Comparison of ENCODE assay signal across 10 mouse cellular contexts in the genomic region with DNA sequence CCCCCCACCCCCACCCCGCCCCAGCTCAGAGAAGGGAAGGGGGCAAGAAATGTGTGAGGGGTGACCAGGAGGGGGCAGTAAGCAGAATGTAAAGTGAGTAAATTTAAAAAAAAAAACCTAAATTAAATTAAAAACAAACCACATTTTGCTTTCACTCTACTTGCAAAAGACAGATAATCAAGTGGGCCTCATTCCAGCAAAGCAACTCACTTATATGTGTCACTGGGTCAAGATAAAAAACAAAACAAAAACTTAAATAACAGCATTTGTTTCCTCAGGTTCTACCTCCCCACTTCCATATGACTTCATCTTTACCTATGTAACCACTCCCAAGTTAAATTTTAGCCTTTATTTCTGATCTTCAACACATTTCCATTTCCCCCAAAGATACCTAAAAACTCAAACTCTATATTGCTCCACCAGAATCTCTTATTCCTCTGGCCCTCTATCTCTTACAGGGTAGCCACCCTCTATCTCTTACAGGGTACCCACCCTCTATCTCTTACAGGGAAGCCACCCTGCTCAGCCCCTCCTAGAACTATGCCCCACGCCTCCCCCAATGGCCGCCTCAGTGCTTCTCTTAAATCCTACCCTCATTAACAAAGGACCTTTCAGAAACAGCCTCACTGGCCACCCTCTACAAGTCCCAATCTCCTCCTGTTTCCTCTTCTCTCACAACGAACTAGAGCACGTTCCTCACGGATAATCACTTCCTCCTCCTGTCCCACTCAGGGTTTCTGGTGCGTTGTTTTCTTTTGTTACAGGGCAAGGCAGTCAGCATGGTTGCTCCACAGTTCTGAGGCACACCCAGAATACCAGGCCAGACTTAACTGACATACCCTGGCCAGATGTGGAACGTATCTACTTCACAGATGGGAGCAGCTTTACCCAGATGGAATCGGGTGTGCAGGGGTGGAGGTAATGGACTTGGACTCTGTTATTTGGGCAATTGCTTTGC. TPM values are rescaled to one million over a fixed set of nuclear protein-coding genes. Genes with fewer than 3 reads are reported as not detected.
DNase-seq lines count a peak whose midpoint lies in the region; ATAC-seq lines count a peak whose summit lies in the region.
"Had no signal": no experiment of that assay in that cellular context is flagged by ENCODE, and none has a peak within 500 bp of the region (broad histone marks: within the 10 kb centered on the region; RNA-seq: fewer than 3 reads in every experiment).

No protein-coding gene starts in this region.

- H3K4me3 ChIP-seq in limb, embryonic 15.5 days = no peak overlapping the region
- H3K4me3 ChIP-seq in kidney, embryonic 14.5 days (ENCODE audit: low read length) = no peak overlapping the region

- no peak for ATAC-seq in limb, embryonic 15.5 days (ENCODE audit: insufficient number of reproducible peaks, low FRiP score, low TSS enrichment, low read depth)
- ATAC-seq in activated CD4-positive, CD25-positive, alpha-beta regulatory T cell, adult 4 months = no peak
- ATAC-seq in kidney, embryonic 14.5 days (ENCODE audit: low FRiP score, low TSS enrichment) = no peak; the same call in 1 of the 2 replicates

- no peak overlapping the region for H3K9ac ChIP-seq in limb, embryonic 15.5 days
- no peak overlapping the region for H3K9ac ChIP-seq in kidney, embryonic 14.5 days (ENCODE audit: low read depth, low read length)

- 50% methylated on average over 9 of the region's 9 CpGs for WGBS in limb, embryonic 15.5 days
- 70% methylated on average over 9 of the region's 9 CpGs for WGBS in kidney, embryonic 14.5 days

- DNase-seq in heart, adult 18-20 months = peak; percentile 6 to 19
- no peak for DNase-seq in heart, postnatal 25 days (ENCODE audit: low spot score)
- peak; percentile 70 for DNase-seq in thymus, postnatal 25 days
- DNase-seq in thymus, adult 18-20 months = no peak
- peak; percentile 78 for DNase-seq in thymus, postnatal 4 days
- DNase-seq: adrenal gland, adult 2 months; kidney, adult 18-20 months had no signal

- H3K27me3 ChIP-seq in limb, embryonic 15.5 days = no peaks in the 10 kb centered on the region
- no peaks in the 10 kb centered on the region for H3K27me3 ChIP-seq in kidney, embryonic 14.5 days (ENCODE audit: control insufficient read depth, insufficient read depth, low read length)

- peak overlapping the region; percentile 59; the same call in 1 of the 2 replicates for H3K27ac ChIP-seq in limb, embryonic 15.5 days
- no peak overlapping the region for H3K27ac ChIP-seq in kidney, embryonic 14.5 days (ENCODE audit: low read depth, low read length)

- no peaks in the 10 kb centered on the region; the same call in 1 of the 2 replicates for H3K4me1 ChIP-seq in limb, embryonic 15.5 days
- H3K4me1 ChIP-seq in kidney, embryonic 14.5 days (ENCODE audit: control insufficient read depth, insufficient read depth, low read length) = no peaks in the 10 kb centered on the region

- H3K9me3 ChIP-seq in limb, embryonic 15.5 days = no peaks in the 10 kb centered on the region
- H3K9me3 ChIP-seq in kidney, embryonic 14.5 days (ENCODE audit: control insufficient read depth, low read length) = no peaks in the 10 kb centered on the region

- peaks cover 3% of the 10 kb centered on the region; the same call in 1 of the 2 replicates for H3K36me3 ChIP-seq in limb, embryonic 15.5 days
- no peaks in the 10 kb centered on the region; the same call in 1 of the 2 replicates for H3K36me3 ChIP-seq in kidney, embryonic 14.5 days (ENCODE audit: control insufficient read depth, insufficient read depth, low read length)

- intact Hi-C loops in heart, postnatal 25 days (cut with DNase I) = no loop called here

- H3K4me2 ChIP-seq in limb, embryonic 15.5 days = no peak overlapping the region
- no peak overlapping the region for H3K4me2 ChIP-seq in kidney, embryonic 14.5 days (replicated peaks; ENCODE audit: low read depth, low read length)

RNA-seq across cellular contexts. Expression of a gene that starts 28.6 kb away (rescaled TPM):
- 1 to 10 TPM; 4.0 to 5.3 TPM for total RNA-seq in heart, adult 18-20 months (2021)
- total RNA-seq in heart, postnatal 25 days (2021) = 1 to 10 TPM; 4.1 to 7.0 TPM
- 14.8 and 16.7 TPM in 2 replicates for polyA plus RNA-seq in limb, embryonic 15.5 days (2015; fragmentation: Nextera tagmentation; extraction: Ambion mirVana)
- polyA plus RNA-seq in activated CD4-positive, CD25-positive, alpha-beta regulatory T cell, adult 4 months (2017; shearing (Covaris generic)) = 100 to 1,000 TPM in 1 of 2 experiments, 10 to 100 TPM in 1; 76.4 to 105 TPM
- 11.3 and 22.1 TPM in 2 replicates for polyA plus RNA-seq in kidney, embryonic 14.5 days (2014; fragmentation: Nextera tagmentation; extraction: Ambion mirVana)

RNA-seq across cellular contexts. Expression of a gene that starts 28.7 kb away (rescaled TPM):
- 10 to 100 TPM in 1 of 2 experiments, 1 to 10 TPM in 1; 9.7 to 13.3 TPM for total RNA-seq in heart, adult 18-20 months (2021)
- total RNA-seq in heart, postnatal 25 days (2021) = 10 to 100 TPM; 15.3 to 16.0 TPM
- 141 and 143 TPM in 2 replicates for polyA plus RNA-seq in limb, embryonic 15.5 days (2015; fragmentation: Nextera tagmentation; extraction: Ambion mirVana)
- 100 to 1,000 TPM; 394 to 401 TPM for polyA plus RNA-seq in activated CD4-positive, CD25-positive, alpha-beta regulatory T cell, adult 4 months (2017; shearing (Covaris generic))
- polyA plus RNA-seq in kidney, embryonic 14.5 days (2014; fragmentation: Nextera tagmentation; extraction: Ambion mirVana) = 189 and 208 TPM in 2 replicates

Comparison
In these comparisons a context has a peak if more than half of its experiments do, and no peak if none do; other contexts are left out.
1. DNase-seq: peak in heart, adult 18-20 months (2 of 2), thymus, postnatal 25 days (single experiment) and thymus, postnatal 4 days (single experiment); none in heart, postnatal 25 days (single experiment) and thymus, adult 18-20 months (0 of 2).